Mouse (Mus musculus) cerebellum, adult 9-10 months (tissue): ENCODE measurements at regions not wholly inside any gene's neighbourhood (a gene's known extent, or its start where the extent isn't known, plus 50 kb on each side); places are given as distances from the start of the nearest gene placed in this dataset.

Source experiments
- DNase-seq: peaks from one replicate; pipeline ENCODE4 v3.0.0; 2022

- DNase-seq, result no peak
These were observed 1786.1 kb downstream of the 9330182O14Rik start for GRCm38 (mm10) chr15:41920270-41920669.

GRCm38 (mm10) chr15:41936697-41937096 lies 1802.5 kb downstream of the 9330182O14Rik start:
- no peak for DNase-seq

GRCm38 (mm10) chr15:41945226-41945625 lies 1811.1 kb downstream of the 9330182O14Rik start:
- DNase-seq, result no peak

GRCm38 (mm10) chr15:41947888-41948287 lies 1813.7 kb downstream of the 9330182O14Rik start:
- DNase-seq, result no peak

DNA sequence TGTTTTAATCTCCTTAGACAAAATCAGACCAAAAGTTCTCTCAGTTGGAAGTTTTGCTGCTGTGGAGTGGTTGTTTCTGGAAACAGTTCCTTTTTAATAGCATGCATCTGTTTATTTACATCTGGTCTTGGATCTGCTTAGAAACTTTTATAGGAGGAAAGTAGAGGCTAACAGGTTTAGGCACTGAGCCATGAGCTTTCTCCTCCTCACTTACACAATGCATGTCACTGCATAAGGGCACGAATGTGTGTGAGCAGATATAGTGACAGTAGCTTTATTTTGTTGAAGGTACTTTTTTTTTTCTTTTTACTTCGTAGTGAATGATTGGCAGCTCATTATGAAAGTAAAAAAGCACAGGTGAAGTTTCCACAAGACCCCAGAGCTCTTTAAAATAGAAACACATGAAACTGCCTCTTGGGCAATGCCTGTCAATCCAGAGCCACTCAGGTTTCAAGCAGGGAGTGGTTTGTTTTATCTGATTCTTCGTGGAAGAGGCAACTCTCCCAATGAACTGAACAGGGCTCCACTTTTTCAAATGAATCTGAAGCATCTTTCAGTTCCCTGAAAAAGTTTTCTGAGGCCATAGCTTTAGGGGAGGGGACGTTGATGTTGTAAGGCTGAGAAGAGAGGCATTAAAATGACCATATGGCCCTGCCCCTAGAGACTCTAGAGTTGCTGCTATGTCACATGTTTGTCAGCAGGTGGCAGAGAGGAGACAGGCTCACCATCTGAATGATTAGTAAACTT lies 1814.4 kb downstream of the 9330182O14Rik start:
- peak; percentile 20 for DNase-seq

DNA sequence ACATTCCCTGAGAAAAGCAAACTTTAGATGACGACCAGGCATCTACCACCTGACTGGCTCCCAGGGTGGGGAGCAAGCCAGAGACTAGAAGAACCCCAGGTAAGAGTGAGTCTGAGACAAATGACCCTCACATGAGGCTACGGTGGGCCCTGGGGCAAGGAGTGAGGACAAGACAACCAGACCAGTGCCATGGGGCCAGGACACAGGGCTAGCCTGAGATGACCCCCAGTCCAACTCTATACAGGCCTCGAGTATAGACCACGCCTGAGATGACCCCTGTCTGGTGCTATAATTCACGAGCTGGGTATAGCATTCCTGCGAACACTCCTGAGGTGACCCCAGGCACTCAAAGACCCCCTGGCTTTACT lies 1814.9 kb downstream of the 9330182O14Rik start:
- no peak for DNase-seq

DNA sequence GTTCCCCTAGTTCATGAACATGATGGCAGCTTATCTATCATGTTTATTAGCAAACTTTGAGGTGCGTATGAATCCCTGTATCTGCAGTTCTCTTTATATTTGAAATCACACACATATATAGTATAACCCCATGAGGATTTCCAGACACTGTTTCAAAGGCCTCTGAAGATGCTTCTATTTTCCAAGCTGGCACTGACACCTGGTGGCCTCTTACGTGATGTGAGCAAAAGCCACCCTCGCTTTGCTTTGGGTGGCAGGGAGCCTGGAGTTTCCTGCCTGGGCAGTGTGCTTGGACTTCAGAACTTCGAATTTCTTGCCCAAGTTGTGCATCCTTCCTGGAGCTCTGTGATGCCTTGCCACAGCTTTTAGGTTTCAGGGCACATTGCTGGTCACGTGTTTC lies 1817.1 kb downstream of the 9330182O14Rik start:
- DNase-seq, result no peak

DNA sequence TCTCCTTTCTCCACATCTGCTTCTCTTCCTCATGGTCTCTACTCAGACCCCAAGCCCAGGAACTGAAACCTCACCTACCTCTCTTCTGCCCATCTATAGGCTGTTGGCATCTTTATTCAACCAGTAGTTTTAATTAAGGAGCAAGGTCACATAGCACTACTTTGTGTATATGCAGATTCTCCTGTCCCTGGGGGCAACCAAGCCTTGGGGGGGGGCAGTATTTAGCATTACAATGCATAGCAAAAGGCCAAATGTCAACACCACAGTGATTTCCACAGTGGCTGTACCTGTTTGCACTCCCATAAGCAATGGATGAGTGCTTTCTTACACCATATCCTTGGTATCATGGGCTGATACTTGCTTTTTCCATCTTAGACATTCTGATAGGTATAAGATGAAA lies 1826.4 kb downstream of the 9330182O14Rik start:
- no peak for DNase-seq

GRCm38 (mm10) chr15:41970877-41971276 lies 1836.7 kb downstream of the 9330182O14Rik start:
- no peak for DNase-seq

DNA sequence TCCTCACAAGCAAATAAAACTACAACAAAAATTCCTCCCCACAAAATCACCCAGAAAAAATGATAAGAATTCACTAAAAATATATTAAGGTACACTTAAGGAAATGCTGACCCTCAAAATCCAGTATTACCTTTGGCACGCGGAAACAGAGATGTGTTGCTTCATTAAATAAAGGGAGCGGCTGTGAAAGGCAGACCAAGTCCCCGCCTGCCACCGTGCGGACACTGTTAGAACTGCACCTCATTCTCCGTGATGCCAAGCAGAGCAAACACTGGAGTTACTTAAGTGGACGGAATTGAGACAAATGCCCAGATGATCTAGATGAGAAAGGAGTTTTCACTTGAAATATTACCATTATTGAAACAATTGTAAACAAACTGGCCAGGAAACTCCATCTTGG lies 1839.1 kb downstream of the 9330182O14Rik start:
- DNase-seq, result peak; percentile 92

DNA sequence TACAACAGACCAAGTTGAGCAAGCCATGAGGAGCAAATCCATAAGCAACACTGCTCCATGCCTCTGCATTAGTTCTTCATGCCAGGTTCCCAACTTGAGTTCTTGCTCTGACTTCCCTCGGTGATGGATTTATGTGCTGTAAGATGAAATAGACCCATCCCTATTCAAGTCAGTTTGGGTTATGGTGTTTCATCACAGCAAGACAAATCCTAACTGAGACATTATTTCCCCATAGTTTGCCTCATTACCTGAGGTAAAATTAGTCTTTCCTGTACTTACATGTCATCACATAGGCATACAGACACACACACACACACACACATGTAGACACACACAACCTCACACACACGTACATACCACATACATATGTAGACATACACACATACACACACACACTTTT lies 1843.0 kb downstream of the 9330182O14Rik start:
- DNase-seq, result no peak

GRCm38 (mm10) chr15:41977649-41978231 lies 1843.6 kb downstream of the 9330182O14Rik start:
- peak; percentile 59 for DNase-seq

DNA sequence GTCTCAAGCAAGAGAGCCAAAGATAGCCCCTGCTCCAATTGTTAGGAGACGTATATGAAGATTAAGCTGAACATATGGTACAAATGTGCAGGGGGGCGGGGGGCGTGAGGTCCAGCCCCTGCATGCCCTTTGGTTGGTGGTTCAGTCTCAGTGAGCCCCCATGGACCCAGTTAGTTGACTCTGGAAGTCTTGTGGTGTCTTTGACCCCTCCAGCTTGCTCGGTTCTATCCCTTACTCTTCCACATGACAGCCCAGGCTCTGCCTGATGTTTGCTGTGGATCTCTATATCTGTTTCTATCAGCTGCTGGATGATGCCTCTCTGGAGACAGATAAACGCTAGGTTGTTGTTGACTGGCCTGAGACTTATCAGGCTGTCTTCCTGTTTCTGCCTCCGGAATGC lies 1849.1 kb downstream of the 9330182O14Rik start:
- DNase-seq, result no peak

DNA sequence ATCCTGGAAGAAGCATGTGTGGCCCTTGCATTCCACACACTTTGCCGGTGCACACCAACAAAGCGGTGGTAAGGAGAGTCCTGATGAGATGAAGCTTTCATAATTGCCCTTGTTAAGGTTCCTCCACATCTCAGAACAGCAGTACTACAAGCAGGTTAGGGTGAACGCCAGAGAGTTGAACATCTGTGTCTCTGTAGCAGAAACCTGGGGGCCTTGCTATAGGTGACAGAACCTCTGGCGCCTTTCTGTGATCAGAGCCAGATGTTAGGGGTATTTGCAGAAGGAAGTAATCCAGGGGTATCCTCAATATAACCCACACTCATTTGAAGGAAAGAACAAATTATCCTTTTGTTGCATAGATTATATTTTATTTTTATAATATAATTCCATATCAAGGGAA lies 1850.1 kb downstream of the 9330182O14Rik start:
- DNase-seq, result no peak

DNA sequence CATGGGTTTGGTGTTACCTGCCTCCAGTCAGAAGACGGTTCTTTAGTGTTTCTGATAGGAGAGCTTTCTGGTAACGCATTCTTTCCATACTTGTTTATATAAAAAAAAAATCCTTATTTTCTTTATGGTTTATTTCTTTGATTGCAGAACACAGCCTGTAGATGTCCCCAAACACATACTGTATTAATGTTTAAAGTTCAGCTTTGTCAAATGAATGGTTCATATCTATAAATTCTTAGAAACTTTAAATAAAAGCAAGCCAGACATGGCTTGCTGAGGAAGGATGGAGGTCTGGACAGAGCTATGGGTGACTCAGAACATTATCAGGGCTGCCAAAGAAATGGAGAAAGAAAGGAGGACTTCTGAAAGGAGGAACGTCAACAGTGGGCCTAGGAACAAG lies 1852.1 kb downstream of the 9330182O14Rik start:
- no peak for DNase-seq

DNA sequence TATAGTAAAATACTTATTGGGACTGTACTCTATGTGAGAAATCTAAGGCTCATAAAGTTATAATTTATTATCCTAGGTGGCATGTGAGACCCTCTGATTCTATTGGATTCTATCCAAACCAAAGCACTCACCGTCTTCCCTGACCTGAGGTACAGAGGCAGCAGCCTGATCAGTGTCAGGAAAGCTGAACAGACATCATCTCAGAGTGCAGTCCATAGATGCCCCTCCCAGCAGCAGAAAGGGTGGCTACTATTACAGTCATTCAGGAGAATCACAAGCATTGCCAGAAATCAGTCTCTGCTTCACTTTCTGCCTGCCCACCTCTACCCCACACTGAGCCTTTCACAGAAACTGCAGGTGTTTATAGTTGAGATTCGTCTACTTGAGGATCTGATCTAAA lies 1854.9 kb downstream of the 9330182O14Rik start:
- DNase-seq, result no peak

DNA sequence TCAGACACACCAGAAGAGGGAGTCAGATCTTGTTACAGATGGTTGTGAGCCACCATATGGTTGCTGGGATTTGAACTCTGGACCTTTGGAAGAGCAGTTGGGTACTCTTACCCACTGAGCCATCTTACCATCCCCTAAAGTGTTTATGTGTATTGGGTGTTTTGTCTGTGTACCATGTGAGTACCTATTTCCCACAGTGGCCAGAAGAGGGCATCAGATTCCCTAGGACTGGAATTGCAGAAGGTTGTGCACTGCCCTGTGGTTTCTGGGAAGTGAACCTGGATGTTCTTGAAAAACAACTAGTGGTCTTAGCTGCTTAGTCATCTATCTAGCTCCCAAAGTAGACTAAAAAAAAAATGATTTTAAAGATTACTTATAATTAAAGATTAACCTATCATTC lies 1857.7 kb downstream of the 9330182O14Rik start:
- no peak for DNase-seq

DNA sequence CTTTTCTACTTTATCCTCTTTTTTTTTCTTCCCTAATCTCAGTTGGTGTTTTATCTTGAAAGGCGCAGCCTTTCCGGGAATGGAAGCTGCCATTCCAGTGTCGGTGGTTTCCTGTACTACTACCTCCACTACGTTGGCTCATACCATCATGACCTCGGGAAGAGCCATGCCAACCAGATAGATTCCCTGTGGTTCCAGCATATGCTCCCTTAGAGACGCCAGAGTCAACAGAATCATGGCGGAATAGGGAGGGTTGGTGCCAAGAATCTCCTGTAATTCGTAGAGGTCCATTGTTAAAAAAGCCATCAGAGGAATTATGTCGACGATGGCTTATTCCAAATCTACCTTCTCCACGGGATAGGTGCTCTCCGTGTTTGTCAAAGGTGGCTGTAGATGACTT lies 1898.1 kb downstream of the 9330182O14Rik start:
- peak; percentile 86 for DNase-seq

DNA sequence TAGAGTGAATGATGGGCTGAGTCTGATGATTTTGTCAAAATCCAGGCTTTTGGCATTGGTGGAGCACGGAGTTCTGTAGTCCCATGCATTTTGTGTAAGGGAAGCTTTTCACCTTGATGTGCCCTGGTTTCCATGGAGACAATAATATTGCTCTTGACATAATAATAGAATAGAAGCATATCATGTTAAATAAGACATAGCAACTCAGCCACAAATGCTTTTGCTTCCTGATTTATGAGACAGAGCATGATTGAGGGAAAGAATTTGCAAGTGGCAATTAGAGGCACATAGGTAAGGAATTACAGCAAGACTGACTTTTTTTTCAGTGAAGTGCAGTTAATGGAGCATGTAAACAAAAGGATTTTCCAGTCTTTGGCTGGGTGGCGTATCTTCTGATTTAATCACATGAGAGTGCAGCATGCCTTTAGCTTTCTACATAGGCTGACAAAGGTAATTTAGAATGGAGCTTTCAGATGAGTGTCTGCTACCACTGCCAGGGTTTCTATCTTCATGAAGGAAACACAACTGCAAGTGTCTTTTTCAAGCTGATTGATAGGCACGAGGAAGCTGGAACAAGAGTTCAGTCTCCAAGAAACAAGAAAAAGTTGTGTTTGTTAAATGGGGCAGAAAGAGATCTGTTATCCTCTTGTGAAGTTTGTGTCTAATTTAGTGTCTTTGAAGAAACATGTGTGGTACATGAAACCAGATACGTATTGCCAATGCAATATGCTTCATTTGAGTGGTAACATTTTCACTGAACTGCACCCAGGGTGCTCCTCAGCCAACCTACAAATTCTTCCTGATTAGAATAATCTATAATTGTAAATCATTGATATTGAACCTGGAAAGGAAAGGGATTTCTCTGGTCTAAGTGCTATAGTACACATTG lies 1913.2 kb downstream of the 9330182O14Rik start:
- DNase-seq, result no peak

DNA sequence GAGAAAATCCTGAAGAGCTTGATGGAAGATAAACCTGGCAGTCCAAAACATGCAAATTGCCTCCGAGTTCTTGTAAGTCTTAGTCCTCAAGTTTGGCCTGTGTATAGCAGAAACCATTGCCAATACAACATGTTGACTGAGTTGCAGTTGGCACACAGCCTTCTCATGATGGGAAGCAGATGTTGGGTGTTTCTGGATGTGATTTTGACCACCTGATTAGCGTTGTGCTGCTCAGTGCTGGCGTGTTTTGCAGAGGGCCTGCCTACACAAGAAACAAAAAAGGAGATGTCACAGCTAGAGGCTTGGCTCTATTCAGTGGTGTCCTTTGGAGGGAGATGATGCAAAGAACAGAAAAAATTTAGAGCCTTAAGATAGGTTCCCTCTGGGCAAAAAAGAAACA lies 1922.6 kb downstream of the 9330182O14Rik start:
- no peak for DNase-seq

DNA sequence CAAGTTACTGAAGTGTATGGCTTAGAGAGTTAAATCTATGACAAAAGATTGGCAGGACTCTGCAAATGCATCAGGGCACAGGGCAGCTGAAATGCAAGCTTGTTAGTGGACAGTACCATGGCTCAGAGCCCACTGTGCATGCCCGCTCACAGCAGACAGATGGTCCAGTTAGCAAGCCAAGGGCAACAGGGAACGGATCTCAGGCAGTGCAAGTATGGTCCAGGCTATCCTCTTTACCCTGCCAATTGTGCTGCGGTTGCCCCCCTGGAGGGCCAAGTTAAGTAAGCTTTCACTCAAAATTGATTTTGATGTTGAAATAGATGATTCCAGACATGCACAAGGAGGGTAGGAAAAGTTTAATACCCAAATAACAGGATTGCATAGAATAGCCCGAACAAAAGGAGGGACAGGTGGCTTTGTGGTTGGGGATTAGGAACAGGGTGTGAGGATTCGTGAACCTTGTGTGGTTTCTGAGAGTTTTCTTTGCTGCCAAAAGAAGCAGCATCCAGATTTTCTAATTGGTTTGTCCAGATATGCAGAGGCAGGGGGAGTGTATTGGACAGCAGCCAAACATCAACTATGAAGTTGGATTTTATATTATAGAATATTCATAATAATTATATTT lies 1934.2 kb downstream of the 9330182O14Rik start:
- peak; percentile 94 for DNase-seq

DNA sequence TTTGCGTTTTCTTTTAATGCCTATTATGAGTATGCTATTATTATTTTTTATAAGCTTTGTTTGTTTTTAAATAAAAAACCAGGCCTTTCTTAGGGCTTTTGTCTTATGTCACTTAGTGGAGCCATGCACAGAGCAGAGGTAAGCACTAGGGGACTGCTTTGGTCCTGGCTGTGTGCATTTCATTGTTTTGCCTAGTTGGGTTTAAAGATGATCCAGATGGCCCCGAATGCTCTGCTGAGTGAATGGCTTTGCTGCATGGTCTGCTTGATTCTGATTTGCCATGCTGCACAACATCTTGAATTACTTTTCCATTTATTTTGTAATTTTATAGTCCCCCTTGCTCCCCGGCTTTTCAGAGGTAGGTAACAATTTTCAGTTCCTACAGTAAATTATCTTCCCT lies 1934.9 kb downstream of the 9330182O14Rik start:
- DNase-seq, result peak; percentile 25

GRCm38 (mm10) chr15:42073486-42073885 lies 1939.3 kb downstream of the 9330182O14Rik start:
- no peak for DNase-seq
